Mouse (Mus musculus) gonadal fat pad, adult 2 months (tissue): ENCODE data around the gene Sfrp2. TPM values are rescaled to one million over a fixed set of nuclear protein-coding genes. Genes with fewer than 3 reads are reported as not detected.

Experiments
- polyA plus RNA-seq: library from polyadenylated mRNA; depleted of rRNA; stranded (reverse); fragments of >200 nt; gene quantifications from 2 replicates; pipeline ENCODE4 v1.2.3, GENCODE M21; 2012; rRNA removed

Sfrp2 gene
- polyA plus RNA-seq, 1 experiment: 37.3 TPM

Other genes with a start within 250 kb of the Sfrp2 start
- gene Tlr2, start 75.4 kb downstream of the Sfrp2 start, polyA plus RNA-seq: 2.7 and 3.1 TPM in 2 replicates